Mouse (Mus musculus): ENCODE results near the gene Ube2g2.

The Ube2g2 gene

GRCm38 (mm10) chr10:77605908-77606826 lies 15.9 kb upstream of the Ube2g2 start, which contains the start of the genes Sumo3 and Gm49325:
Gene Sumo3, plus strand, starts transcription at chr10:77606097.
Gene Gm49325, plus strand, starts transcription at chr10:77606197.
- peak; percentile 91 for DNase-seq (ENCODE audit: low read depth, low spot score)

- DNase-seq (ENCODE audit: low read depth, low spot score) = no peak
These were observed 15.2 kb upstream of the Ube2g2 start for GRCm38 (mm10) chr10:77606855-77607254.

GRCm38 (mm10) chr10:77607441-77607840 lies 14.6 kb upstream of the Ube2g2 start:
- no peak for DNase-seq (ENCODE audit: low read depth, low spot score)

GRCm38 (mm10) chr10:77608589-77608988 lies 13.5 kb upstream of the Ube2g2 start:
- DNase-seq (ENCODE audit: low read depth, low spot score) = no peak

GRCm38 (mm10) chr10:77610221-77610961 lies 11.7 kb upstream of the Ube2g2 start:
- no peak for DNase-seq (ENCODE audit: low read depth, low spot score)

- no peak for DNase-seq (ENCODE audit: low read depth, low spot score)
These were observed 8.7 kb upstream of the Ube2g2 start for GRCm38 (mm10) chr10:77613409-77613808.

GRCm38 (mm10) chr10:77615647-77616046 lies 6.4 kb upstream of the Ube2g2 start:
- DNase-seq (ENCODE audit: low read depth, low spot score) = no peak

GRCm38 (mm10) chr10:77616166-77616565 lies 5.9 kb upstream of the Ube2g2 start:
- DNase-seq (ENCODE audit: low read depth, low spot score) = no peak

- no peak for DNase-seq (ENCODE audit: low read depth, low spot score)
These were observed 5.1 kb upstream of the Ube2g2 start for GRCm38 (mm10) chr10:77616926-77617325.

- DNase-seq (ENCODE audit: low read depth, low spot score) = no peak
These were observed 529 bp upstream of the Ube2g2 start for GRCm38 (mm10) chr10:77621546-77621945.

- no peak for DNase-seq (ENCODE audit: low read depth, low spot score)
These were observed 1.0 kb downstream of the Ube2g2 start for GRCm38 (mm10) chr10:77623069-77623492.

- DNase-seq (ENCODE audit: low read depth, low spot score) = no peak
These were observed 1.7 kb downstream of the Ube2g2 start for GRCm38 (mm10) chr10:77623639-77624400.

GRCm38 (mm10) chr10:77624570-77624995 lies 2.5 kb downstream of the Ube2g2 start:
- no peak for DNase-seq (ENCODE audit: low read depth, low spot score)

GRCm38 (mm10) chr10:77626036-77626435 lies 4.0 kb downstream of the Ube2g2 start:
- DNase-seq (ENCODE audit: low read depth, low spot score) = no peak

- no peak for DNase-seq (ENCODE audit: low read depth, low spot score)
These were observed 4.5 kb downstream of the Ube2g2 start for GRCm38 (mm10) chr10:77626591-77626990.

- peak; percentile 56 for DNase-seq (ENCODE audit: low read depth, low spot score)
These were observed 5.4 kb downstream of the Ube2g2 start for GRCm38 (mm10) chr10:77627497-77627896.

GRCm38 (mm10) chr10:77629163-77629562 lies 7.1 kb downstream of the Ube2g2 start:
- DNase-seq (ENCODE audit: low read depth, low spot score) = no peak

GRCm38 (mm10) chr10:77629970-77630369 lies 7.9 kb downstream of the Ube2g2 start:
- no peak for DNase-seq (ENCODE audit: low read depth, low spot score)

GRCm38 (mm10) chr10:77634016-77634415 lies 11.9 kb downstream of the Ube2g2 start:
- DNase-seq (ENCODE audit: low read depth, low spot score) = no peak

- DNase-seq (ENCODE audit: low read depth, low spot score) = no peak
These were observed 12.6 kb downstream of the Ube2g2 start for GRCm38 (mm10) chr10:77634452-77635231.

All from c-Kit-negative CD71-positive TER-119-positive erythroid progenitor cells, embryonic 14.5 days (primary cell).